Mouse (Mus musculus) liver, postnatal 0 days (tissue): ENCODE results near the gene Lrrc14b. TPM values are rescaled to one million over a fixed set of nuclear protein-coding genes. Genes with fewer than 3 reads are reported as not detected.

ENCODE experiments used
- ATAC-seq: fragments of 200-750 bp; cut with Nextera tagmentation; 2 replicates; pipeline ENCODE4 v1.8.0; 2017; ENCODE audit warnings: mild to moderate bottlenecking, moderate library complexity
- DNase-seq: peaks from one replicate; pipeline ENCODE4 v3.0.0-alpha.2; 2016
- H3K27ac ChIP-seq: fragments of 300-500 bp; sonication (generic); 2 replicates; pipeline ENCODE4 v1.5.1; 2014; ENCODE audit warnings: antibody characterized with exemption, moderate library complexity, mild to moderate bottlenecking, low read depth
- H3K27me3 ChIP-seq: fragments of 300-500 bp; sonication (generic); 2 replicates; pipeline ENCODE4 v1.6.1; 2014; ENCODE audit warnings: low read length, control low read depth, mixed read lengths; ENCODE audit not compliant: insufficient read depth
- H3K36me3 ChIP-seq: fragments of 300-500 bp; sonication (generic); replicated peaks from 2 replicates; pipeline ENCODE4 v1.6.1; 2014; ENCODE audit warnings: mild to moderate bottlenecking, control low read depth, low read length, moderate library complexity, mixed read lengths; ENCODE audit not compliant: insufficient read depth
- H3K4me1 ChIP-seq: fragments of 300-500 bp; sonication (generic); 2 replicates; pipeline ENCODE4 v1.6.1; 2014; ENCODE audit warnings: antibody characterized with exemption, mild to moderate bottlenecking, control low read depth; ENCODE audit not compliant: insufficient read depth
- H3K4me2 ChIP-seq: fragments of 300-500 bp; sonication (generic); 2 replicates; pipeline ENCODE4 v1.6.1; 2014; ENCODE audit warnings: low read depth, mild to moderate bottlenecking, low read length, moderate library complexity, mixed read lengths
- H3K4me3 ChIP-seq: fragments of 300-500 bp; sonication (generic); 2 replicates; pipeline ENCODE4 v1.5.1; 2014; ENCODE audit warnings: low read depth, low read length
- H3K9ac ChIP-seq: fragments of 300-500 bp; sonication (generic); replicated peaks from 2 replicates; pipeline ENCODE4 v1.6.1; 2014; ENCODE audit warnings: mild to moderate bottlenecking, moderate library complexity
- H3K9me3 ChIP-seq: fragments of 300-500 bp; sonication (generic); 2 replicates; pipeline ENCODE4 v1.6.1; 2016; ENCODE audit warnings: mild to moderate bottlenecking, control low read depth, low read length, mixed read lengths
- CTCF ChIP-seq: sonication (generic); IDR thresholded peaks from 2 replicates; pipeline ENCODE4 v1.5.1; 2016; ENCODE audit warnings: antibody characterized with exemption, low read depth
- EP300 ChIP-seq: IDR thresholded peaks from 2 replicates; pipeline ENCODE4 v1.6.1; 2016; ENCODE audit warnings: antibody characterized with exemption, low read depth, mild to moderate bottlenecking
- WGBS: fragments of 180-500 bp; shearing (Covaris S2); extraction: QIAGEN DNeasy Blood & Tissue Kit; methylation state at CpG from one replicate; pipeline ENCODE4 v1.1.7; 2014; ENCODE audit not compliant: insufficient replicate concordance; 5-methylcytosine and 5-hydroxymethylcytosine counted together
- microRNA counts: library from miRNA; unstranded; fragments of <30 nt; microRNA quantifications from one replicate; lab custom pipeline; 2015
- microRNA-seq: library from miRNA; unstranded; fragments of <30 nt; microRNA quantifications from one replicate; pipeline ENCODE4, GENCODE M21; 2016
- polyA plus RNA-seq: library from polyadenylated mRNA; unstranded; fragments of >200 nt; fragmentation: Nextera tagmentation; extraction: Ambion mirVana; gene quantifications from 2 replicates; pipeline ENCODE4 v1.2.1, GENCODE M21; 2015

Gene Lrrc14b
- polyA plus RNA-seq, 1 experiment from 2014 or later = not detected

- no peaks in the 10 kb centered on the region for H3K9me3 ChIP-seq
- H3K27me3 ChIP-seq = no peaks in the 10 kb centered on the region
- no peak overlapping the region for H3K9ac ChIP-seq
- no peak for DNase-seq
- no peak overlapping the region for H3K27ac ChIP-seq
- H3K4me1 ChIP-seq = peaks cover 14% of the 10 kb centered on the region
- WGBS = 84% methylated on average over 3 of the region's 3 CpGs
- no peak overlapping the region for H3K4me3 ChIP-seq
- no peak for ATAC-seq
- TF ChIP-seq EP300 (no peak), CTCF (no peak)
- no peak overlapping the region for H3K4me2 ChIP-seq
- peaks cover 19% of the 10 kb centered on the region for H3K36me3 ChIP-seq
Observed at GRCm38 (mm10) chr13:74314616-74315015, 49.2 kb downstream of the Lrrc14b start.

MicroRNAs encoded within 50 kb of the gene (microRNA counts, 519-probe panel; counts per million panel counts)
- microRNA mmu-miR-692 (lab: Ali Mortazavi, UCI) = not detected

Small RNA genes within 50 kb of the gene (microRNA-seq; reads per million reads assigned to microRNA genes)
- gene Mir692-3 = not detected

Other genes with a start within 250 kb of the Lrrc14b start
- gene Slc9a3, start 242.5 kb downstream of the Lrrc14b start, polyA plus RNA-seq = not detected in 2 replicates
- gene Exoc3, start 155.3 kb downstream of the Lrrc14b start, polyA plus RNA-seq = 15.7 and 19.6 TPM in 2 replicates
- gene Ahrr, start 71.7 kb downstream of the Lrrc14b start, polyA plus RNA-seq = 0.21 and 0.36 TPM in 2 replicates
- 83.1 and 86.2 TPM in 2 replicates for gene Pdcd6, start 46.4 kb downstream of the Lrrc14b start, polyA plus RNA-seq
- 139 and 154 TPM in 2 replicates for gene Sdha, start 13.7 kb downstream of the Lrrc14b start, polyA plus RNA-seq
- gene Ccdc127, start 13.7 kb downstream of the Lrrc14b start, polyA plus RNA-seq = 14.3 and 14.8 TPM in 2 replicates
- gene Zfp72, start 26.8 kb upstream of the Lrrc14b start, polyA plus RNA-seq = 0.60 and 0.70 TPM in 2 replicates
- 121 and 125 TPM in 2 replicates for gene Ftl1-ps1, start 35.7 kb upstream of the Lrrc14b start, polyA plus RNA-seq
- 7.7 and 8.0 TPM in 2 replicates for gene Zfp825, start 130.0 kb upstream of the Lrrc14b start, polyA plus RNA-seq